Mouse (Mus musculus): ENCODE data around the gene Zfp281.

GRCm38 (mm10) chr1:136653526-136653925, 28.8 kb downstream of the Zfp281 start:
- TF ChIP-seq CTCF (IDR thresholded peaks at IDR 0.05; ENCODE audit: borderline replicate concordance, insufficient read depth, low read depth, low read length) (no peak), POLR2A (IDR thresholded peaks at IDR 0.05; ENCODE audit: borderline replicate concordance, insufficient read depth, low read length) (no peak)
